Mouse (Mus musculus) common myeloid progenitor, adult 5-6 weeks (primary cell): ENCODE measurements around the gene Zfp42. TPM values are rescaled to one million over a fixed set of nuclear protein-coding genes. Genes with fewer than 3 reads are reported as not detected.

Experiments used
- ATAC-seq: replicated peaks from 2 replicates; pipeline ENCODE4 v1.8.0; 2016; ENCODE audit warnings: low read depth, mild to moderate bottlenecking, moderate TSS enrichment, inconsistent platforms; ENCODE audit not compliant: poor library complexity, severe bottlenecking
- total RNA-seq: library from RNA; stranded (forward); fragments of 200-1000, 187-1606 nt; gene quantifications from 2 replicates; pipeline ENCODE4 v1.2.3, GENCODE M21; 2017

Zfp42 gene
- total RNA-seq, 1 experiment from 2014 or later, result not detected

GRCm38 (mm10) chr8:43257886-43258285 is 48.9 kb downstream of the Zfp42 start:
- no peak for ATAC-seq

GRCm38 (mm10) chr8:43255695-43256094 is 51.1 kb downstream of the Zfp42 start:
- no peak for ATAC-seq

DNA sequence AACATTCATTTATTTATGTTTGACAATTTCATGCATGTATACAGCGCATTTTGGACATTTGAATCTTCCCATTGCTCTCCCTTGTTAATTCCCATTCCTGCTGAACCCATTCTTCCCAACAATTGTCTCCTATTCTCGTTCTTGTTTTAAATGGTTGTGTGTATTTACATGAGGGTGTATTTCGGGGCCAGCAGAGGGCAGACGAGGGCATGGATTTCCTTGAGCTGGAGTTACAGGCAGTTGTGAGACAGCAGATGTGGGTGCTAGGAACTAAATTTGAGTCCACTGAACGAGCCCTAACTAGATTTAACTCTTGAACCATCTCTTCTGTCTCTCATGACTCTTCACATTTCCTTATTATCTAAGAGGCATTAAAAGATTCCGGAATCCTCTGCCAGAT is 55.1 kb downstream of the Zfp42 start:
- no peak for ATAC-seq

GRCm38 (mm10) chr8:43248707-43249106 is 58.1 kb downstream of the Zfp42 start:
- ATAC-seq, result no peak

Other genes with a start within 250 kb of the Zfp42 start
- gene Triml1, start 165.5 kb downstream of the Zfp42 start, total RNA-seq, result not detected in 2 replicates
- gene Triml2, start 126.4 kb downstream of the Zfp42 start, total RNA-seq, result not detected in 2 replicates
- gene Adam26b, start 221.1 kb upstream of the Zfp42 start, total RNA-seq, result not detected in 2 replicates